Mouse (Mus musculus) right cerebral cortex, postnatal 14 days (tissue): ENCODE results near the gene Thoc7.
A peak's percentile ranks its signal among the peaks of the same experiment; 100 is the strongest.
"Not testable (repeated sequence)": the region's sequence is repeated elsewhere in the genome, so short reads cannot be mapped to it uniquely, and the experiment has no call there.

Experiments used
- DNase-seq: peaks from one replicate; pipeline ENCODE4 v3.0.0; 2022

Thoc7 gene

GRCm38 (mm10) chr14:13961401-13962112 lies at the start of gene Thoc7, which contains the start of gene Atxn7:
Gene Thoc7 (minus strand): TSS chr14:13961852.
Gene Atxn7 (plus strand): TSS chr14:13961440.
- peak; percentile 47 for DNase-seq

DNA sequence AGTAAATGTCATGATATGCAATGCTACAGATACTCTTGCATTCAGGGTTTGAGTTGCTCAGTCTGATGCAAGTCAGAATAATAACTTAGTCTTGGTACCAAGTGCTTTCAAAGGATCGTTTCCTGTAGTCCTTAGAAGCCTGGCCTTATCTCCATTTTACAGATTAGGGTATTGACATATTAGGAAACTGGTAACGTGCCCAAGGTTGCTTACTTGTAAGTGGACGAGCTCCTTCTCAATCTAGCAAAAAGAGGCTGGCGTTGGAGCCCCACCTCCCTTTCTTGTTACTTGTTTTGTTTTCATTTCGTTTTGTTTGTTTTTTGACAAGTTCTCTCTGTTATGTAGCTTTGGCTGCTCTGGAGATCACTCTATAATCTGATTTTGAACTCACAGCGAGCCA lies 48.1 kb upstream of the Thoc7 start:
- DNase-seq, result no peak

DNA sequence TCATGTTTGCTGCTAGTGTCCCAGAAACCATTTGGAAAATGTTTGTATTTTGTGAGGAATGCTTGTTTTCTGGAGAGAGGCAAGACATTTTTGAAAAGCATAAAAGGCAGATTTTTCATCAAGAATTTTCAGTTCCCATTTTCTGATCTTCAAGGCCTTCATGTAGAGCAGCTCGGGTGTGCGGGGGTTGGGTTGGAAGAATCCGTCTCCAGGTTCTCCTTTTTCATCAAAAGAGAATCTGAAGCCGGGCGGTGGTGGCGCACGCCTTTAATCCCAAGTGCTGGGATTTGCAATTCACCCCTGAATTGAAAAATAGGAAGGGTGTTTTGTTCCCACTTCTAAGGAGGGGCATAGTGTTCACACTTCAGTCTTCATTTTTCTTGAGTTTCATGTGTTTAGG lies 41.1 kb upstream of the Thoc7 start:
- no peak for DNase-seq

GRCm38 (mm10) chr14:13995206-13996097 lies 33.8 kb upstream of the Thoc7 start:
- DNase-seq, result no peak

DNA sequence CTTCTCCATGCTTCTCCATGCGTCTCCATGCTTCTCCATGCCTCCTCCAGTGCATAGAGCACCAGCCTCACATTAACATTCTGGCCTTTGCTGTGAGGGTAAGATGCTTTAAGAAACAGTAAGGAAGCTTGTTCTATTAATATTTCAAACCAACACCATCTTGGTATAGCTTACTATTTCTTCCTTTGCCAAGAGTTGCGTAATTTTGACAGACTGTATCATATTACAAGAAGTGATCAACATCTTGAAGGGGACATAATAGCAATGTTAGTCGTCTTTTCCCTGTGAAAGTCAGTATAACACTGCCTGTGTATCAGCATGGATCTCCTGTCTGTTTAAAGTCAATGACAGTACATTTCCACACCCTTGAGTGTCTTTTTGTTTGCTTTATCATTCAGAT lies 29.1 kb upstream of the Thoc7 start:
- no peak for DNase-seq

GRCm38 (mm10) chr14:13988397-13988796 lies 26.7 kb upstream of the Thoc7 start:
- no peak for DNase-seq

DNA sequence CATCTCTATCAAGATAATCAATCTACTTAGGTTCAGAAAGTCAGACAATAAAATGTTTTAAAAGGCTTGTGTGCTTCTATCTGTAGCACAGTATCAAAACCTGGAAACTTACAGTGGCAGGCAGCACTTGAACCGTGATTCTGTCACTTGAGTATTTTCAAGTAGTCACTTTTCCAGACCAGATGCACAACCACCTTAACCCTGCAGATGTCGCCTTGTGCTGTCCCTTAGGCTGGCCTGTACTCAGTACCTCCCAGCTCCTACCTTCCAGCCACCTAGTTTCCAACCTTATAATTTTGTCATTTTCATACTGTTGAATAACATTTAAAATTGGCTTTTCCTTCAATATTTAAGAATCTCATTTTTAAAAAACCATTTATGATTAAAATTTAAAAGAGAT lies 20.5 kb upstream of the Thoc7 start:
- DNase-seq, result no peak

- DNase-seq, result no peak
These were observed 19.6 kb upstream of the Thoc7 start for GRCm38 (mm10) chr14:13981286-13981685.

- DNase-seq, result no peak
These were observed 15.8 kb upstream of the Thoc7 start for GRCm38 (mm10) chr14:13977498-13977897.

DNA sequence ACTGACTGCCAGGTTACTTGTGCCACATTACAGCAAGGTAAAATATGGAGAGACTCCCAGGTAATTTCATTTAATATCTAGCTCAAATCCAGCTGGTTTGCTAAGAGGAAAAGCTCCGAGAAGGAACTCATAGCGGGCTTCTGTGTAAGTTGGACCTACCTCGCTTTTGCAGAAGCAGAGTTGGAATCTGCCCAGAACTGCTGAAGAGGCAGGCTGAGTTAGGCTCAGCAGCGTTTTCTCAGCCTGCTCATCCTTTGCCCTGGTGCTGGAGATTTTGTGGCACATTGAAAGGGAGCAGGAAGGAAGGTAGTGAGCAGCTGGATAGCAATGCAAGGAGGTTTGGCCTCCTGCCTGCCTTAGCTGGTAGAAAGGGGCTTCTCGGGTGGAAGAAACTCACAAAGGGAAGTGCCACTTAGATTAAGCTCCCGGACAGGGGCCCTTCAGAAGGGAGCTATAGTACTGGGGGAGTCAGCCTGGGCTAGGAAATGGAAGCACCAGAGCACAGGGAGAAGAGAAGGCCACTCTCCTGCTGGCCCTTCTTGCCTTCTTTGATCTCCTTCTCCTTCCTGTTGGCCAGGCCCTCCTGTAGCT lies 10.1 kb upstream of the Thoc7 start:
- no peak for DNase-seq

GRCm38 (mm10) chr14:13970513-13970912 lies 8.9 kb upstream of the Thoc7 start:
- DNase-seq, result no peak

- no peak for DNase-seq
These were observed 6.8 kb upstream of the Thoc7 start for GRCm38 (mm10) chr14:13968476-13968875.

GRCm38 (mm10) chr14:13967607-13968006 lies 6.0 kb upstream of the Thoc7 start:
- DNase-seq, result no peak

DNA sequence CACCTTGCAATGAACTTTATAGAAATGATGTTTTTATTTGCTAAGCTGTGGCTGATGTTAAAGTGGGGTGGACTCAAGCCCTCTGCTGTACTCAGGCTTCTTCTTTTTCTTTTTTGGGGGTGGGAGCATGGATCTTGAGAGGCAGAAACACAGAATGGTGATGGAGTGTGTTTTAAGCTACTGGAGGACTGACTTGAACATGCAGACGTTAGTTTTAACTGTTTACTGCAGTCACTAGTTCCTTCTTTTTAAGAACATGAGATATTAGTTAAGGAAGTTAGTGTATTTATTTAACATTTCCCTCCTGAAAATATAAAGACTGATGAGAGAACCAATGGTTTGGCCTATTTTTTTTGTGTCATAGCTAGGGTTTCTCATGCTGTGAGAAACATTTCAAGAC lies 1.9 kb upstream of the Thoc7 start:
- DNase-seq, result no peak

DNA sequence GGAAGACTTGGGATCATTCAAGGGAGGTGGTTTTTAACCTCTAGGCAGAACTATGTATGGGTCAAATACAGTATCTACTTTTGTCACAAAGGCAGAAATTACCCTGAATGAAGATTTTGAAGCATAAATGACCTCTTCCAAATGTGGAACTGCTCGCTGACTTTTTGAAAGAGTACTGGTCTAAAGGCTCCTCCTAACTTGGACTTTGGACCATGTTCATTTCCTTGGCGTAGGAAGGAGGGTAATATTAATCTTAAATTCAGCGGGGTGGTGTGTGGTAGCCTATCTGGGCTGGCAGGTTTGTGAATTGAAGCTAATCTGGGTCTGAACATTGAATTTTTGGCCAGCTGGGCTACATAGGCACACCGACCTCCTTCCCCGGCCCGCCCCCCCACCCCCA lies 824 bp upstream of the Thoc7 start:
- no peak for DNase-seq

DNA sequence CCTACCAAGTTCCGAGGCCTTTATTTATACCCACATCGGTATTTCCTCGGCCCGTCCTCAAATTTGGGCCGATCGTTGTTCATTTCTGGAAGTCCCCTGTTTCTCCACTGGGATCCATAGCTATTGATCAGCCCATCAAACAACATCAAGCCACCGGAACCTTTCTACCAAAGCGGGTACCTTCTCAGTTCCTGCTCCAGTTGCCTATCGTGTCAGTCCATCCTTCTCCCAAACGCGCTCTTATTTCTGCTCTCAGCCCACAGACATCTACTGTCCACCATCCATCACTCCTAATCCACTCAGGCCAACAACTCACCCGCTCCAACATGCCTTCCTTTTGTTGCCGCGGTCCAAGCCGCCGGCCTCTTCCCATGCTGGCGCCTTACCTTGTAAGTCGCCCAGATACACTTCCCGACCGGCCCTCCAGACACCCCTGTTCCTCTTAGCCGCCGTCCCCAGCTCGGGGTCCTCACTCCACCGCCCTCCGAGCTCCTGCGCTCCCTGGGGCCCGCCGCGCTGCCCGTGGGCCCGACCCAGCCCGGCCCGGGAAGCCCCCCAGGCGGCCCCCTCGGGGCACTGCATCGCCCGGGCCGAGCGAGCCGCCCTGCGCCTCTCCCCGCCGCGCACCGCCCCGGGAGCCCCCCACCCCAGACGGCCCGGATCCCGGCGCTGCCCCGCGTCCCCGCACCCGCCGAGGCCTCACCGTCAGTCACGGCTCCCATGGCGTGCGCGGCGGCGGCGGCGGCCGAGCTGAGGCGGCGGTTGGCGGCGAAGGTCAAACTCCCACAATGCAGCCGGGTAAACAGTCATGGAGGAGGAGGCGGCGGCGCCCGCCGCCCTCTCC lies 948 bp downstream of the Thoc7 start:
- DNase-seq, result peak; percentile 72

GRCm38 (mm10) chr14:13960079-13960478 lies 1.6 kb downstream of the Thoc7 start:
- peak; percentile 25 for DNase-seq

DNA sequence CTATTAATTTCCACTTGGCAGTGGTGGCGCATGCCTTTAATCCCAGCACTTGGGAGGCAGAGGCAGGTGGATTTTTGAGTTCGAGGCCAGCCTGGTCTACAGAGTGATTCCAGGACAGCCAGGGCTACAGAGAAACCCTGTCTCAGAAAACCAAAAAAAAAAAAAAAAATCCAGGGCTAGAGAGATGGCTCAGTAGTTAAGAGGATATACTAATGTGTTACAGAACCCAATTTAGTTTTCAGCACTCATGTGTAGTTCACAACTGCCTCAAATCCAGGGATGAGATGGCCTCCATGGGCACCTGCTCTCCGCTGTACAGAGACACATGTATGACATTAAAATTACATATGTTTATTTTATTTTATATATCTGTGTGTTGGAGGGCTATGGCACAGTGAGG lies 9.5 kb downstream of the Thoc7 start:
- not testable (repeated sequence) for DNase-seq

DNA sequence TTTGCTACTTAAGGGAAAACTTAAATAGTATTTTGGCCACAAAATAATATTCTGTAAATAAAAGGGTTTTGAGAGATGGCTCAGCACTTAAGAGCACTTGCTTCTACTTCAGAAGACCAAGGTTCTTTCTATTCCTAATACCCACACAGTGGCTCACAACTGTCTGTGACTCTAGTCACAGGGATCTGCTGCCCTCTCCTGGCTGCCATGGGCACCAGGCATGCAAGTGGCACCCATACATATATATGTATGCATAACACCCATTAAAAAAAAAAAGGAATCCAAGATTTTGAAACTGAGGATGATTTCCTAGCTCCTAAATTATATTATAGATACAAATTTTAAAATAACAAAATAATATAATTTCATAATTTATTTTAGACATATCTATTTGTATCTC lies 11.3 kb downstream of the Thoc7 start:
- peak; percentile 38 for DNase-seq

DNA sequence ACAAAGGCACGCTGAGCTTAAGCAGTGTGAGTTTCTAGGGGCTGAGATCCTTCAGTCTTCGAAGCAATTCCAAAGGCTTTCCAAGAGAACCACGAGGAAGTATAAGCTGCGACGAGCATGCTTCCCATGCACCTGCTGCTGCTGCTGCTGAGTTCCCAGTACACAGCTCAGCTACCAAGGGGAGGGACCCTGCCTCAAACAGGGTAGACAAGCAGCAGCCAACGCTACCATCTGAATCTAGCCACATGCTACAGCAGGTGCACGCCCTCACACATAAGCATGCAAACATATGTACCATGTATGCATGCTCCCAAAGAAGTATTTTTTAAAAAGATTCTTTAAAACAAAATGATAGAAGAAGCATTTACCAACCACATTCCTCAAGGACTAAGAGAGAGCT lies 13.3 kb downstream of the Thoc7 start:
- no peak for DNase-seq

DNA sequence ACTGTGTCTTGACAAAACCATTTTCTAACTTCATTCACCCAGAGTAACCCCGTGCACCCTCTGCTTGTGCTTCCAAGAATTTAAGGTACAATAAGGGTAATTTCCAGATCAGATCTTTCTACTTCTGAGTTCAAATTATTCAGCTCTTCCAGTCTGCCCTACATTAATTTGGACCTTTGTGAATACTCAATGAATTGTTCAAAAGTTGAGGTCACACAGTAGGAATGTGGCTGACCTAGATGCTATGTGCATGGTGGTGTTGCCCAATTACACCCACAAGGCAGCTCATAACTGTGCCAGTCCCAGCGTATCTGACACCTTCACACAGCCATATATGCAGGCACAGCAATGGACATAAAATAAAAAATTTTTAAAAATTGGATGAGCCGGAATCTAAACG lies 17.0 kb downstream of the Thoc7 start:
- no peak for DNase-seq

DNA sequence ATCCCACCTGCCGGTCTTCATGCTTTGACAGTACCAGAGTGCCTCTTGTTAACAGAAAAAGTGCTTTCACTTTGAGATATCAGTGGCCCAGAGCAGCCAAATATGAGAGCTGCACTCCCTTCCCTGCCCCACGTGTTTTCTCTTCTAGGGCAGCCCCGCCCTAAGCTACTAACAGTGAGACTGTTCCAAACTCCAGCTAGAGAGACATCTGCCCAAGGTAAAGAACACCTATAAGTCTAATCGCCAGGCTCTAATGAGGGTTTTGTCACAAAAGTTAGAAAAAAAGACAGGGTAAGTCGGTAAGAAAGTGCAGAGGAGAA lies 27.6 kb downstream of the Thoc7 start:
- DNase-seq, result no peak
